Mouse (Mus musculus): ENCODE results near the gene Dpp4. TPM values are rescaled to one million over a fixed set of nuclear protein-coding genes. Genes with fewer than 3 reads are reported as not detected.

Gene Dpp4
- total RNA-seq, 2 experiments from 2014 or later, result 2.2 to 2.4 TPM

GRCm38 (mm10) chr2:62325388-62325787 is 86.6 kb downstream of the Dpp4 start:
- no peak for DNase-seq (ENCODE audit: low spot score in 2 of 2)
- intact Hi-C loops (cut with DNase I), result no loop called here

DNA sequence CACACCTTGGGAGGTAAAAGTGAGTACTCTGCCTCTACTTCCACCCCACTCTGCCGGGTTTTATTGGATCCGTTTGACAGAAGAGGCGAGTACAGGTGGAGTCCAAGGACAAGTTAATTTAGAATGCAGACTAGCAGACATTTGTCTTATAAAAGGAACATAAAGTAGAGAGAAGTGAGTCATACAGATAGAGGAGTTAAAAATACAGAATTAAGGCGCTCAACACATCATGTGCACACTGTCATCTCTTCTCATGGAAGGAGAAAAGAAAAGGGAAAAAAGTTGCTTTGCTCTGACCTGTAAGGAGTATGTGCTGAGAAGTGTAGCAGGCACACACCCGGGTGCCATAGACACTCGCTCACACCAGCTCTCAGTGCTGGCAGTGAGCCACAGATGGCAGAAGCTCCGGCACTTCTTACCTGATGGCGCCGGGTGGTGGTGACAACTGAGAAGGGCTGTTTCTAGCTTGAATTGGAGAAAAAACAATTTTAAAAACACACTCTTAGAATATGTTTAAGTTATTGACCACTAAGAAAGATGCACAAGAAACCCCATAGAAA is 88.9 kb downstream of the Dpp4 start:
- intact Hi-C loops (cut with DNase I), result no loop called here
- peak in 1 of 2 experiments; percentile 67 for DNase-seq (ENCODE audit: low spot score in 2 of 2)

GRCm38 (mm10) chr2:62319489-62319888 is 92.5 kb downstream of the Dpp4 start:
- no peak for DNase-seq (ENCODE audit: low spot score in 2 of 2)
- intact Hi-C loops (cut with DNase I), result no loop called here

DNA sequence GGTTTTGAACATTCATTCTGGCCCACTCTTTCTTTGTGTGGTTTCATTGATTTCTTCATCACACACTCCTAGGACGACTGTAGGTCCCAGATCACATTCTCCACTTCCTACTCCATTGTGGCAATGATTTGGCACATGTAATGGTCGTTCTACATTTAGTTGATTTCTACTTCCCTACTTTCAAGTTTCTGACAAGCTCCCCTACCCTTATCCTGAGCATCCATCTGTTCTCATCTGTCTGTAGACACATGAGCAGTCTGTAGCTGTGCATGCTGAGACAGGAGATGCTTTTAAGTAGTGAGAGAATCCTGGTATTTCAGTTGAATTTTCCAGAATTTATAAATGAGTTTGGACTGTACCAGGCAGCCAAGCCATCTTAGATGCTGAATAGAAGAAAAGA is 95.1 kb downstream of the Dpp4 start:
- no peak for DNase-seq (ENCODE audit: low spot score in 2 of 2)
- intact Hi-C loops (cut with DNase I), result no loop called here

DNA sequence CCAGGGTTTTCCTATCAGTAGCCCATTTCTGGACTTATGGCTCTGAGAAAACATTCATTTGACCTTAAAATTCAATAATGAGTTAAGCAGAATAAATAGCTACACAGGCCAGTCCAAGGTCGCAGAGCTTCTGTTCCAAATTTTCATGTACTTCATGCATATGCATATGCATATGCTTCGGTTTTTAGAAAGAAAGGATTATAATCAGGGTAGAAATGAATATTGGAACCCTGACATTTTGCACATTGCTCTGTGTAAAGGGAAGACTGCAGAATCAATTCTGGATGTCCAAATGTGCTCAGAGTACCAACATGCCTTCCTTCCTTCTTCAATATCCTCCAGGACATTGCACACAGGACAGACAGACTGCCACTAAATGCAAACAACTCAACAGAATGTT is 104.6 kb downstream of the Dpp4 start:
- intact Hi-C loops (cut with DNase I), result no loop called here
- DNase-seq (ENCODE audit: low spot score in 2 of 2), result peak in 1 of 2 experiments; percentile 44

- DNase-seq (ENCODE audit: low spot score in 2 of 2), result peak in 1 of 2 experiments; percentile 37
- intact Hi-C loops (cut with DNase I), result no loop called here
These were observed 105.1 kb downstream of the Dpp4 start for GRCm38 (mm10) chr2:62306978-62307377.

DNA sequence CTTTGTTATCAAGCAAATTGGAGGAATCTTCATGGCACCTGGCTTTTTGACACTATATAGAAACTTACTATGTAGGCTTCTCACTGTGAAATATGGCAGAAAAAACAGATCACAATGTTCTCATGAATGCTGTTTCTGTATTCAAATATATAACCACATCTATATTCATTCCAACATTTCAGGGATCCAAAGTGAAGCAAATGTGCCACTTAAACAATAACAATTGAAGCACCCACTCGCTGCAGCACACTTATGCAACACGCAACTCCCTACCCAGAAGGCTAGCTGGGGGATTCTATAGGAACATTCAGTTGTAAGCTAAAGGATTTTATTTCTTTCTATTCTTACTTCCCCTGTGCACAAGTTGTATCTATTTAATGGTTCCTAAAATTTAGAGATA is 110.3 kb downstream of the Dpp4 start:
- peak in 1 of 2 experiments; percentile 83 for DNase-seq (ENCODE audit: low spot score in 2 of 2)

GRCm38 (mm10) chr2:62293846-62294245 is 118.2 kb downstream of the Dpp4 start:
- intact Hi-C loops (cut with DNase I), result no loop called here
- no peak for DNase-seq (ENCODE audit: low spot score in 2 of 2)

More for the DNA sequence above, 110.3 kb downstream of the Dpp4 start:
- intact Hi-C loops (cut with DNase I), result loop anchor here (1.0 to 5.0 kb wide), 3 partner anchors 20 to 326 kb away; no protein-coding TSS in a partner anchor

GRCm38 (mm10) chr2:62287532-62287931 is 124.5 kb downstream of the Dpp4 start:
- intact Hi-C loops (cut with DNase I), result loop anchor here (2.0 to 10.0 kb wide), 3 partner anchors 301 to 643 kb away; partner anchors contain the start of gene Tbr1
- no peak for DNase-seq (ENCODE audit: low spot score in 2 of 2)

- intact Hi-C loops (cut with DNase I), result loop anchor here (2.0 to 10.0 kb wide), 3 partner anchors 299 to 641 kb away; partner anchors contain the start of gene Tbr1
- no peak for DNase-seq (ENCODE audit: low spot score in 2 of 2)
These were observed 126.2 kb downstream of the Dpp4 start for GRCm38 (mm10) chr2:62285847-62286246.

GRCm38 (mm10) chr2:62285026-62285425 is 127.0 kb downstream of the Dpp4 start:
- intact Hi-C loops (cut with DNase I), result loop anchor here (10.0 kb wide), 2 partner anchors 480 to 640 kb away; partner anchors contain the start of gene Tbr1
- no peak for DNase-seq (ENCODE audit: low spot score in 2 of 2)

Other genes with a start within 250 kb of the Dpp4 start
- not detected for gene Gcg, start 71.4 kb upstream of the Dpp4 start, total RNA-seq (2021)
- 1 to 10 TPM; 3.6 to 4.4 TPM for gene Fap, start 161.8 kb upstream of the Dpp4 start, total RNA-seq (2021)
- gene Ifih1, start 234.0 kb upstream of the Dpp4 start, total RNA-seq (2021), result 1 to 10 TPM; 2.2 to 2.5 TPM

All from left cerebral cortex, postnatal 25 days (tissue).